Mouse (Mus musculus) midbrain, embryonic 15.5 days (tissue): ENCODE results near the gene C8g. TPM values are rescaled to one million over a fixed set of nuclear protein-coding genes. Genes with fewer than 3 reads are reported as not detected.

Experiments
- ATAC-seq: fragments of 200-750 bp; cut with Nextera tagmentation; replicated peaks from 2 replicates; pipeline ENCODE4 v1.8.0; 2017; ENCODE audit warnings: moderate TSS enrichment
- H3K27ac ChIP-seq: fragments of 300-500 bp; sonication (generic); 2 replicates; pipeline ENCODE4 v1.5.1; 2015; ENCODE audit warnings: mild to moderate bottlenecking, inconsistent platforms
- H3K27me3 ChIP-seq: fragments of 300-500 bp; sonication (generic); replicated peaks from 2 replicates; pipeline ENCODE4 v1.6.1; 2015; ENCODE audit warnings: inconsistent platforms
- H3K36me3 ChIP-seq: fragments of 300-500 bp; sonication (generic); replicated peaks from 2 replicates; pipeline ENCODE4 v1.6.1; 2015; ENCODE audit warnings: inconsistent platforms
- H3K4me1 ChIP-seq: fragments of 300-500 bp; sonication (generic); 2 replicates; pipeline ENCODE4 v1.6.1; 2015; ENCODE audit warnings: inconsistent platforms
- H3K4me2 ChIP-seq: fragments of 300-500 bp; sonication (generic); 2 replicates; pipeline ENCODE4 v1.6.1; 2015; ENCODE audit warnings: inconsistent platforms, mild to moderate bottlenecking, moderate library complexity
- H3K4me3 ChIP-seq: fragments of 300-500 bp; sonication (generic); 2 replicates; pipeline ENCODE4 v1.5.1; 2015; ENCODE audit warnings: mild to moderate bottlenecking, inconsistent platforms
- H3K9ac ChIP-seq: fragments of 300-500 bp; sonication (generic); 2 replicates; pipeline ENCODE4 v1.6.1; 2015; ENCODE audit warnings: mild to moderate bottlenecking, inconsistent platforms
- H3K9me3 ChIP-seq: fragments of 300-500 bp; sonication (generic); 2 replicates; pipeline ENCODE4 v1.6.1; 2016; ENCODE audit warnings: inconsistent platforms
- WGBS: fragments of 180-500 bp; shearing (Covaris S2); methylation state at CpG from one replicate; pipeline ENCODE4 v1.1.7; 2015; ENCODE audit warnings: mixed read lengths; 5-methylcytosine and 5-hydroxymethylcytosine counted together
- polyA plus RNA-seq: library from polyadenylated mRNA; unstranded; fragments of >200 nt; fragmentation: Nextera tagmentation; extraction: Ambion mirVana; gene quantifications from 2 replicates; pipeline ENCODE4 v1.2.1, GENCODE M21; 2015

C8g gene
- polyA plus RNA-seq, 1 experiment from 2014 or later = 7.4 TPM

DNA sequence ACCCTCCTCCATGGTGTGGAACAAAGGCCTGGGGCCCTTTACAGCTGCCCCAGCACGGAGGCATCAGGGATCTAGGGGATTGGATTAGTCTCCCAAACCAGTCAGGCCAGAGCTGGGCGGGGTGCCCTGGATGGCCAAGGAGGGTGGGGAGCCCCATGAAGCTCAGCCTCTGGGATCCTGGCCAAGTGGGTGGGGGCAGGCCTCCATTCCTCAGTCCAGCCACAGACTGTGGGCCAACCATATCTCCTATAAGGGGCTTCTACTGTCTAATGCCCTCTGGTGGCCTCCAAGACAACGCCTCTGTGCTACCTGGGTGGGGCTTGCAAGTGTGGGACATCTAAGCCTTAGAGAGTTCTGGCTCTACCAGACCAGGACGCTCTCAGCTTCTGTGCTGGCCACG is 42.6 kb downstream of the C8g start:
- H3K4me3 ChIP-seq = no peak overlapping the region
- 75% methylated on average over 5 of the region's 5 CpGs for WGBS
- no peaks in the 10 kb centered on the region for H3K27me3 ChIP-seq
- no peak overlapping the region for H3K9ac ChIP-seq
- no peak overlapping the region for H3K4me2 ChIP-seq
- no peaks in the 10 kb centered on the region for H3K9me3 ChIP-seq
- ATAC-seq = no peak
- peaks cover 26% of the 10 kb centered on the region for H3K4me1 ChIP-seq
- no peak overlapping the region for H3K27ac ChIP-seq
- H3K36me3 ChIP-seq = peaks cover 6% of the 10 kb centered on the region

DNA sequence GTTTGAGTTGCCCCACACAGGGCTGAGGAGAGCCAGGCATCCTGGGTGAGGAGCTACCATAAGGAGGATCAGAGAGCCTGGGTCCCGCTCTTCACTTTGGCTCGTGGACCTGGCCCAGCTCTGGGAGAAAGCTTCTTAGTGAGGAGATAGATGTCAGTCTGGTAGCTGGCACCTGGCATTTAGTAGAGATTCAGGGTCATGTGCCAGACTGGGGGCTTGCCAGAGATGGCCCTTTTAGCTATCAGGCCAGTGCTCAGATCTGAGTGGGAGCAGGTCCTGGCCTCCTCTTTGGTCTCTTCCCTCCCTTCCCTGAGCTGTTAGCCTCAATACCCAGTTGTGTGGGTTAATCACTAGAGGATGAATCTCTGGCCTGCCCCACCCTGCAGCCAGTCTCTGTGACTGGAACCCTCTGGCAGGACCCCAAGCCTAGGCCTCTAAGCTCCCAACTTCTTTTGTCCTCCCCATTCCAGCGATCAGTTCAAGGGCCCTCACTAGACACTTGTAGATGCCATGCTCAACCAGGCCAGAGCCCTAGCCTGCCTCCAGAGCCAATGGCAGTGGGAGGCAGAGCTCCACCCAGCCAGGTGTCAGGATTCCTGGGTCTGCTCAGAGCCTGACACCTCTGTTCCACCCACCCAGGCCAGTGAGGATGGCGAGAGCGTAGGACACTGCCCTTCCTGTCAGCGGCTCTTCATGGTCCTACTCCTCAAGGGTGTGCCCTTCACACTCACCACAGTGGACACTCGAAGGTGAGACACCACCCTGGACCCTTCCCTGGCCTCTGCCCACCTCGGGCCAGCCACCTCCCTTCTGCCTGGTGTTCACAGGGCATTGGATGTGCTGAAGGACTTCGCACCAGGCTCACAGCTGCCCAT is 44.3 kb downstream of the C8g start:
- H3K9ac ChIP-seq = no peak overlapping the region
- no peak overlapping the region for H3K27ac ChIP-seq
- H3K4me2 ChIP-seq = no peak overlapping the region
- peaks cover 26% of the 10 kb centered on the region for H3K4me1 ChIP-seq
- H3K9me3 ChIP-seq = no peaks in the 10 kb centered on the region
- no peak for ATAC-seq
- peaks cover 6% of the 10 kb centered on the region for H3K36me3 ChIP-seq
- H3K27me3 ChIP-seq = no peaks in the 10 kb centered on the region
- 87% methylated on average over 9 of the region's 9 CpGs for WGBS
- no peak overlapping the region for H3K4me3 ChIP-seq

DNA sequence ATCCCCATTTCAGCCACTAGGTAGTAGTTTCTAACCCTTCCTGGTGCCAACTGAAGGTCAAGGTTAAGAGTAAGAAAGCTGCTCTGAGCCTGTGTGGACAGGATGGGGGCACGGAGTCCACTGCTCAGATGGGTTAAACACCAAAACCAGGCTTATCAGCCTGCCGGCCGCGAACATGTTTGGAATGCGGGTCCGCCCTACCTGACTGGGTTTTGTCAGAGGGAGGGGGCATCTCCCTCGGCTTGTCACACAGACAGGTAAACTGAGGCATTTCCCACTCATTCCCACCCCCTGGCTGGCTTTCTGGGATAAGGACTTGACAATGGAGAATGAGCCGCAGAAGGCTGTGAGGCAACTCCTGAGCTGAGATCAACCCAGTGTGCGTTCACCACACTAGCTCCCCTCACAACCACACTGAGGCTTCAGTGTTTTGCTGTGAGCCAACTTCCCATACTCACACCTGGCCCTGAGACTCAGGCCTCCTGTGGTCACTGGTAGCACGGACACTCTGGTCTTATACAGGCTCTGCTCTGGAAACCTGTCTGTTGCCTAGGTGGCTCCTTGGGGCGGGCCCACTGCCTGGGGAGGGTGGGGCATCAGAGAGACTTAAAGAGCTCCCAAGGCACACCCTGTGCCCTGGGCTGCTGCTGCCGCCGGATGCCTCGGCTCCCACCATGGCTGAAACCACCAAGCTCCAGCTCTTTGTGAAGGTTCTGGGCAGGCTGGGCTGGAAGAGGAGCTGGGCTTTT is 45.1 kb downstream of the C8g start, which contains the start of gene Clic3:
Clic3 (plus strand) TSS at position 634 of the 749 bp plus-strand sequence.
- Histone ChIP-seq H3K9me3 (no peaks in the 10 kb centered on the region), H3K9ac (no peak within 1 kb of the TSS), H3K4me3 (no peak within 1 kb of the TSS), H3K27me3 (no peaks in the 10 kb centered on the region), H3K36me3 (peaks cover 6% of the 10 kb centered on the region), H3K4me2 (no peak within 1 kb of the TSS), H3K4me1 (peaks cover 22% of the 10 kb centered on the region), H3K27ac (no peak within 1 kb of the TSS)
- no peak for ATAC-seq
- WGBS = 70% methylated on average over 14 of the region's 14 CpGs

DNA sequence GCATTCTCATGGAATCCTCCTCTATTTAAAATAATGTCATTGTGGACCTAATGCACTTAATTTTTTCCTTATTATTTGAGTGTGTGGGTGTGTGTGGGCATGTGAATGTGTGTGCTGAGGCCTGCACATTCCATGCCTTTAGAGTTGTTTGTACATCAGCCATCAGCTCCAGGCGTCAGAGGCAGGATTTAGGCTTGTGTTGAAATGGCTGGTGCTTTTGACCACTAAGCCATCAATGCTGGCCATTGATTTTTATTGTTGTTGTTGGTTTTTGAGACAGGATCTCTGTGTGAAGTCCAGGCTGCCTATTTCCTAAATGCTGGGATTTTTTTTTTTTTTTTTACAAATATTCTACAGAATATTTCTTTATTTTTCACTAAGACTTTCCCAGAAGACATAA is 48.6 kb downstream of the C8g start:
- no peak overlapping the region for H3K9ac ChIP-seq
- no peaks in the 10 kb centered on the region for H3K27me3 ChIP-seq
- no peaks in the 10 kb centered on the region for H3K9me3 ChIP-seq
- peaks cover 5% of the 10 kb centered on the region for H3K36me3 ChIP-seq
- whole genome bisulfite sequencing = 35% methylated on average over 1 of the region's 1 CpGs
- no peak overlapping the region for H3K27ac ChIP-seq
- no peak overlapping the region for H3K4me2 ChIP-seq
- ATAC-seq = no peak
- no peaks in the 10 kb centered on the region for H3K4me1 ChIP-seq
- H3K4me3 ChIP-seq = no peak overlapping the region

DNA sequence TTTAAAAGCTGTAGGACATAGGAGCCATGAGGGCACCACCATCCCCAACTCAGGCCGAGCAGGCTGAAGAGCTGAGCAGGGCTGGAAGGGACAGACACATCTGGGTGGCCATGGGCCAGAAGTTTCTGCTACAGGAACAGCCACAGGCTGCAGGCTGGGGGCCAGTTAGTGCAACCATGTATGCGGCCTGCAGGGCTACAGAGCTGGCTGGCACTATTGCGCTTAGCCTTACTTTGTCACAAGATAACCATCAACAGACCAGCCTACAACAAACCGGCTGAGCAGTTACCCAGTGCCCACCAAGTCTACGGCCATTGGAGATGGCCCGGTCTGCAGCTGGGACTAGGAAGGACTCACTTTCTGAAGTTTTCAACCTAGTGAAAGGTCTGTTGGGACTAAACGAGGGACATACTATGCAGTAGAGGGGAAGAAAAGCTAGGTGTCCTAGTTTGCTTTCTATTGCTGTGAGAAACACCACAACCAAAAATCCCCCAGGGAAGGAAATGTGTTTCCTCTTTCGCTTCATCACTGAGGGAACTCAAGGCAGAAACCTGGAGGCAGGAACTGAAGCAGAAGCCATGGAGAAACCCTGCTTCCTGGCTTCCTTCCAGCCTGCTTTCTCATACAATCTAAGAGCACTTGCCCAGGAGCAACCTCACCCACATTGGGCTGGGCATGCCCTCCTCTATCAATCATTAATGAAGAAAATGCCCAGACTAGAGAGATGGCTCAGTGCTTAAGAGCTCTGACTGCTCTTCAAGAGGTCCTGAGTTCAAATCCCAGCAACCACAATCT is 50.5 kb downstream of the C8g start:
- Histone ChIP-seq H3K4me1 (no peaks in the 10 kb centered on the region), H3K9ac (no peak overlapping the region), H3K9me3 (no peaks in the 10 kb centered on the region), H3K4me2 (no peak overlapping the region), H3K36me3 (peaks cover 22% of the 10 kb centered on the region), H3K27me3 (no peaks in the 10 kb centered on the region), H3K4me3 (no peak overlapping the region), H3K27ac (no peak overlapping the region)
- ATAC-seq = no peak
- 87% methylated on average over 8 of the region's 8 CpGs for WGBS

Other genes with a start within 250 kb of the C8g start
- gene Tmem203, start 246.3 kb downstream of the C8g start, polyA plus RNA-seq = 13.8 and 15.4 TPM in 2 replicates
- gene Tprn, start 239.1 kb downstream of the C8g start, polyA plus RNA-seq = 16.7 and 16.9 TPM in 2 replicates
- 186 and 197 TPM in 2 replicates for gene Ssna1, start 229.3 kb downstream of the C8g start, polyA plus RNA-seq
- gene Anapc2, start 229.2 kb downstream of the C8g start, polyA plus RNA-seq = 153 and 157 TPM in 2 replicates
- gene Tmem210, start 213.6 kb downstream of the C8g start, polyA plus RNA-seq = not detected in 2 replicates
- gene Lrrc26, start 211.8 kb downstream of the C8g start, polyA plus RNA-seq = 0.14 and 0.23 TPM in 2 replicates
- 49.1 and 51.5 TPM in 2 replicates for gene Grin1, start 182.5 kb downstream of the C8g start, polyA plus RNA-seq
- gene Man1b1, start 169.4 kb downstream of the C8g start, polyA plus RNA-seq = 44.3 and 50.3 TPM in 2 replicates
- 23.8 and 25.8 TPM in 2 replicates for gene Dpp7, start 145.4 kb downstream of the C8g start, polyA plus RNA-seq
- gene Uap1l1, start 136.0 kb downstream of the C8g start, polyA plus RNA-seq = 5.6 and 5.9 TPM in 2 replicates
- gene Sapcd2, start 129.4 kb downstream of the C8g start, polyA plus RNA-seq = 11.1 and 14.7 TPM in 2 replicates
- gene Entpd2, start 105.8 kb downstream of the C8g start, polyA plus RNA-seq = 2.7 and 3.3 TPM in 2 replicates
- gene Npdc1, start 102.4 kb downstream of the C8g start, polyA plus RNA-seq = 498 and 520 TPM in 2 replicates
- gene Fut7, start 78.5 kb downstream of the C8g start, polyA plus RNA-seq = 0.17 and 0.41 TPM in 2 replicates
- 16.4 and 17.6 TPM in 2 replicates for gene Abca2, start 73.0 kb downstream of the C8g start, polyA plus RNA-seq
- gene Clic3, start 44.9 kb downstream of the C8g start, polyA plus RNA-seq = 3.3 and 3.9 TPM in 2 replicates
- gene Paxx, start 40.6 kb downstream of the C8g start, polyA plus RNA-seq = 119 and 128 TPM in 2 replicates
- 822 and 843 TPM in 2 replicates for gene Ptgds, start 31.7 kb downstream of the C8g start, polyA plus RNA-seq
- not detected in 2 replicates for gene Lcn12, start 7.8 kb downstream of the C8g start, polyA plus RNA-seq
- 147 and 151 TPM in 2 replicates for gene Fbxw5, start 969 bp downstream of the C8g start, polyA plus RNA-seq
- gene Traf2, start 45.2 kb upstream of the C8g start, polyA plus RNA-seq = 18.9 and 21.2 TPM in 2 replicates
- gene Edf1, start 56.1 kb upstream of the C8g start, polyA plus RNA-seq = 352 and 378 TPM in 2 replicates
- gene Mamdc4, start 73.1 kb upstream of the C8g start, polyA plus RNA-seq = 4.7 and 4.8 TPM in 2 replicates
- gene Phpt1, start 73.5 kb upstream of the C8g start, polyA plus RNA-seq = 155 and 162 TPM in 2 replicates
- gene Ajm1, start 80.0 kb upstream of the C8g start, polyA plus RNA-seq = 13.8 and 14.1 TPM in 2 replicates
- gene Rabl6, start 106.8 kb upstream of the C8g start, polyA plus RNA-seq = 71.3 and 75.7 TPM in 2 replicates
- gene Ccdc183, start 116.0 kb upstream of the C8g start, polyA plus RNA-seq = 0.18 and 0.28 TPM in 2 replicates
- 55.4 and 56.4 TPM in 2 replicates for gene Tmem141, start 120.3 kb upstream of the C8g start, polyA plus RNA-seq
- gene Fcna, start 126.3 kb upstream of the C8g start, polyA plus RNA-seq = 3.5 and 4.6 TPM in 2 replicates
- gene Lcn8, start 151.4 kb upstream of the C8g start, polyA plus RNA-seq = not detected in 2 replicates
- not detected in 2 replicates for gene Lcn5, start 156.2 kb upstream of the C8g start, polyA plus RNA-seq
- not detected in 2 replicates for gene Lcn6, start 175.1 kb upstream of the C8g start, polyA plus RNA-seq
- gene Lcn10, start 181.0 kb upstream of the C8g start, polyA plus RNA-seq = not detected in 2 replicates
- not detected in 2 replicates for gene Obp2a, start 198.3 kb upstream of the C8g start, polyA plus RNA-seq
- gene Bmyc, start 205.0 kb upstream of the C8g start, polyA plus RNA-seq = 139 and 143 TPM in 2 replicates
- gene Obp2b, start 235.3 kb upstream of the C8g start, polyA plus RNA-seq = not detected in 2 replicates